Comparison of ENCODE assay signal across 13 mouse cellular contexts in genomic region chr5:97125459-97125970, GRCm38 (mm10). TPM values are rescaled to one million over a fixed set of nuclear protein-coding genes. Genes with fewer than 3 reads are reported as not detected.
DNase-seq lines count a peak whose midpoint lies in the region; ATAC-seq lines count a peak whose summit lies in the region.
"Had no signal": no experiment of that assay in that cellular context is flagged by ENCODE, and none has a peak within 500 bp of the region (broad histone marks: within the 10 kb centered on the region; RNA-seq: fewer than 3 reads in every experiment).

No protein-coding gene starts in this region.

- no peak overlapping the region for H3K27ac ChIP-seq in forebrain, embryonic 15.5 days (replicated peaks)
- H3K27ac ChIP-seq in forebrain, embryonic 14.5 days (ENCODE audit: low read depth, low read length), result no peak overlapping the region
- H3K27ac ChIP-seq in lung, embryonic 15.5 days, result no peak overlapping the region
- no peak overlapping the region for H3K27ac ChIP-seq in hindbrain, embryonic 16.5 days (ENCODE audit: low read depth, low read length)
- H3K27ac ChIP-seq: heart, adult 2 months; kidney, postnatal 0 days; liver, embryonic 13.5 days had no signal

- H3K9ac ChIP-seq in forebrain, embryonic 15.5 days (replicated peaks), result no peak overlapping the region
- H3K9ac ChIP-seq in forebrain, embryonic 14.5 days (ENCODE audit: low read length), result no peak overlapping the region
- no peak overlapping the region for H3K9ac ChIP-seq in lung, embryonic 15.5 days
- H3K9ac ChIP-seq in hindbrain, embryonic 16.5 days (ENCODE audit: low read depth, low read length), result no peak overlapping the region
- H3K9ac ChIP-seq: liver, embryonic 13.5 days had no signal

- H3K27me3 ChIP-seq in forebrain, embryonic 15.5 days, result no peaks in the 10 kb centered on the region
- no peaks in the 10 kb centered on the region for H3K27me3 ChIP-seq in forebrain, embryonic 14.5 days (replicated peaks; ENCODE audit: control insufficient read depth, insufficient read depth, low read length)
- no peaks in the 10 kb centered on the region for H3K27me3 ChIP-seq in lung, embryonic 15.5 days
- no peaks in the 10 kb centered on the region; the same call in 1 of the 2 replicates for H3K27me3 ChIP-seq in hindbrain, embryonic 16.5 days (replicated peaks; ENCODE audit: control insufficient read depth, insufficient read depth, low read length)
- H3K27me3 ChIP-seq: liver, embryonic 13.5 days had no signal

- no peaks in the 10 kb centered on the region for H3K9me3 ChIP-seq in forebrain, embryonic 15.5 days
- no peaks in the 10 kb centered on the region for H3K9me3 ChIP-seq in forebrain, embryonic 14.5 days (replicated peaks; ENCODE audit: control insufficient read depth, low read length)
- no peaks in the 10 kb centered on the region for H3K9me3 ChIP-seq in lung, embryonic 15.5 days
- H3K9me3 ChIP-seq in hindbrain, embryonic 16.5 days (ENCODE audit: control insufficient read depth, low read length), result no peaks in the 10 kb centered on the region
- H3K9me3 ChIP-seq: liver, embryonic 13.5 days had no signal

- no peak overlapping the region for H3K4me2 ChIP-seq in forebrain, embryonic 15.5 days (replicated peaks)
- H3K4me2 ChIP-seq in forebrain, embryonic 14.5 days (ENCODE audit: low read length), result no peak overlapping the region
- peak overlapping the region; percentile 30 for H3K4me2 ChIP-seq in lung, embryonic 15.5 days
- H3K4me2 ChIP-seq in hindbrain, embryonic 16.5 days (ENCODE audit: low read length), result no peak overlapping the region
- H3K4me2 ChIP-seq: liver, embryonic 13.5 days had no signal

- H3K4me3 ChIP-seq in forebrain, embryonic 15.5 days, result no peak overlapping the region
- no peak overlapping the region for H3K4me3 ChIP-seq in forebrain, embryonic 14.5 days (ENCODE audit: low read depth, low read length)
- H3K4me3 ChIP-seq in lung, embryonic 15.5 days, result no peak overlapping the region
- H3K4me3 ChIP-seq in hindbrain, embryonic 16.5 days (ENCODE audit: low read length), result no peak overlapping the region
- H3K4me3 ChIP-seq: heart, adult 2 months; liver, embryonic 13.5 days had no signal

- no peak for DNase-seq in forebrain, embryonic 14.5 days (ENCODE audit: low spot score)
- DNase-seq in lung, postnatal 10 days, result no peak
- peak; percentile 81 for DNase-seq in 3T3-L1 (ENCODE audit: low read depth, low spot score)
- DNase-seq in gastrocnemius, postnatal 4 days (ENCODE audit: low spot score in 2 of 2), result no peak
- DNase-seq in embryo, embryonic 9.5 days (ENCODE audit: extremely low spot score), result no peak
- DNase-seq: cerebellum, adult 11-12 months; heart, adult 2 months; liver, embryonic 13.5 days; right cerebral cortex, postnatal 25 days had no signal

- 0 out of 2 replicates have a peak, but pooled peaks cover 2% of the 10 kb centered on the region for H3K4me1 ChIP-seq in forebrain, embryonic 15.5 days
- H3K4me1 ChIP-seq in forebrain, embryonic 14.5 days (ENCODE audit: control insufficient read depth, insufficient read depth, low read length), result no peaks in the 10 kb centered on the region
- 0 out of 2 replicates have a peak, but pooled peaks cover 4% of the 10 kb centered on the region for H3K4me1 ChIP-seq in lung, embryonic 15.5 days
- H3K4me1 ChIP-seq in hindbrain, embryonic 16.5 days (ENCODE audit: control insufficient read depth, insufficient read depth, low read depth, low read length), result no peaks in the 10 kb centered on the region
- H3K4me1 ChIP-seq: liver, embryonic 13.5 days had no signal

- 69% methylated on average over 10 of the region's 10 CpGs for WGBS in forebrain, embryonic 15.5 days
- 75% methylated on average over 10 of the region's 10 CpGs for WGBS in forebrain, embryonic 14.5 days
- WGBS in lung, embryonic 15.5 days, result 63% methylated on average over 10 of the region's 10 CpGs
- WGBS in hindbrain, embryonic 16.5 days, result 70% methylated on average over 10 of the region's 10 CpGs

- H3K36me3 ChIP-seq in forebrain, embryonic 15.5 days, result no peaks in the 10 kb centered on the region
- H3K36me3 ChIP-seq in forebrain, embryonic 14.5 days (ENCODE audit: control insufficient read depth, insufficient read depth, low read length), result no peaks in the 10 kb centered on the region
- H3K36me3 ChIP-seq in lung, embryonic 15.5 days, result no peaks in the 10 kb centered on the region
- H3K36me3 ChIP-seq in hindbrain, embryonic 16.5 days (ENCODE audit: control insufficient read depth, insufficient read depth, low read length), result no peaks in the 10 kb centered on the region
- H3K36me3 ChIP-seq: liver, embryonic 13.5 days had no signal

- ATAC-seq in forebrain, embryonic 15.5 days (replicated peaks), result peak; percentile 24; the same call in 1 of the 2 replicates
- no peak for ATAC-seq in forebrain, embryonic 14.5 days
- no peak for ATAC-seq in lung, embryonic 15.5 days (ENCODE audit: borderline replicate concordance, extremely low read depth, low FRiP score, low TSS enrichment)
- peak; percentile 34; the same call in 1 of the 2 replicates for ATAC-seq in hindbrain, embryonic 16.5 days

RNA-seq across cellular contexts. Expression of gene Paqr3, which starts 14.1 kb away (rescaled TPM):
- 21.7 and 22.1 TPM in 2 replicates for polyA plus RNA-seq in forebrain, embryonic 15.5 days (2015; fragmentation: Nextera tagmentation; extraction: Ambion mirVana)
- 17.9 and 21.7 TPM in 2 replicates for polyA plus RNA-seq in forebrain, embryonic 14.5 days (2014; fragmentation: Nextera tagmentation; extraction: Ambion mirVana)
- polyA plus RNA-seq in lung, embryonic 15.5 days (2015; fragmentation: Nextera tagmentation; extraction: Ambion mirVana), result 2.4 and 3.2 TPM in 2 replicates
- polyA plus RNA-seq in hindbrain, embryonic 16.5 days (2015; fragmentation: Nextera tagmentation; extraction: Ambion mirVana), result 16.5 and 16.8 TPM in 2 replicates
- 1 to 10 TPM; 3.4 to 3.5 TPM for total RNA-seq in gastrocnemius, postnatal 4 days (2021)

Comparison
In these comparisons a context has a peak if more than half of its experiments do, and no peak if none do; other contexts are left out.
1. ATAC-seq: peak in forebrain, embryonic 15.5 days (single experiment) and hindbrain, embryonic 16.5 days (single experiment); none in forebrain, embryonic 14.5 days (single experiment) and lung, embryonic 15.5 days (single experiment).